Mouse (Mus musculus) midbrain, embryonic 11.5 days (tissue): ENCODE measurements at regions not wholly inside any gene's neighbourhood (a gene's known extent, or its start where the extent isn't known, plus 50 kb on each side); places are given as distances from the start of the nearest gene placed in this dataset.

Source experiments
- ATAC-seq: fragments of 200-750 bp; cut with Nextera tagmentation; 2 replicates; pipeline ENCODE4 v1.8.0; 2017; ENCODE audit warnings: moderate TSS enrichment, moderate library complexity; ENCODE audit not compliant: low FRiP score
- DNase-seq: peaks from one replicate; pipeline ENCODE4 v3.0.0; 2015; ENCODE audit warnings: low spot score; ENCODE audit errors: missing footprints
- H3K27ac ChIP-seq: fragments of 300-500 bp; sonication (generic); 2 replicates; pipeline ENCODE4 v1.5.1; 2014; ENCODE audit warnings: low read depth, low read length
- H3K27me3 ChIP-seq: fragments of 300-500 bp; sonication (generic); 2 replicates; pipeline ENCODE4 v1.6.1; 2014; ENCODE audit warnings: mild to moderate bottlenecking, low read length, moderate library complexity, mixed read lengths; ENCODE audit not compliant: control insufficient read depth, insufficient read depth
- H3K36me3 ChIP-seq: fragments of 300-500 bp; sonication (generic); 2 replicates; pipeline ENCODE4 v1.6.1; 2014; ENCODE audit warnings: mild to moderate bottlenecking, low read length, moderate library complexity, mixed read lengths; ENCODE audit not compliant: control insufficient read depth, insufficient read depth
- H3K4me1 ChIP-seq: fragments of 300-500 bp; sonication (generic); 2 replicates; pipeline ENCODE4 v1.6.1; 2014; ENCODE audit warnings: low read length; ENCODE audit not compliant: control insufficient read depth, insufficient read depth
- H3K4me2 ChIP-seq: fragments of 300-500 bp; sonication (generic); 2 replicates; pipeline ENCODE4 v1.6.1; 2014; ENCODE audit warnings: mild to moderate bottlenecking, moderate library complexity
- H3K4me3 ChIP-seq: fragments of 300-500 bp; sonication (generic); 2 replicates; pipeline ENCODE4 v1.5.1; 2014; ENCODE audit warnings: low read depth, low read length
- H3K9ac ChIP-seq: fragments of 300-500 bp; sonication (generic); 2 replicates; pipeline ENCODE4 v1.6.1; 2014; ENCODE audit warnings: low read length
- H3K9me3 ChIP-seq: fragments of 300-500 bp; sonication (generic); 2 replicates; pipeline ENCODE4 v1.6.1; 2016; ENCODE audit warnings: low read length; ENCODE audit not compliant: control insufficient read depth
- WGBS: fragments of 180-500 bp; shearing (Covaris S2); extraction: QIAGEN DNeasy Blood & Tissue Kit; methylation state at CpG from one replicate; pipeline ENCODE4 v1.1.7; 2014; 5-methylcytosine and 5-hydroxymethylcytosine counted together

DNA sequence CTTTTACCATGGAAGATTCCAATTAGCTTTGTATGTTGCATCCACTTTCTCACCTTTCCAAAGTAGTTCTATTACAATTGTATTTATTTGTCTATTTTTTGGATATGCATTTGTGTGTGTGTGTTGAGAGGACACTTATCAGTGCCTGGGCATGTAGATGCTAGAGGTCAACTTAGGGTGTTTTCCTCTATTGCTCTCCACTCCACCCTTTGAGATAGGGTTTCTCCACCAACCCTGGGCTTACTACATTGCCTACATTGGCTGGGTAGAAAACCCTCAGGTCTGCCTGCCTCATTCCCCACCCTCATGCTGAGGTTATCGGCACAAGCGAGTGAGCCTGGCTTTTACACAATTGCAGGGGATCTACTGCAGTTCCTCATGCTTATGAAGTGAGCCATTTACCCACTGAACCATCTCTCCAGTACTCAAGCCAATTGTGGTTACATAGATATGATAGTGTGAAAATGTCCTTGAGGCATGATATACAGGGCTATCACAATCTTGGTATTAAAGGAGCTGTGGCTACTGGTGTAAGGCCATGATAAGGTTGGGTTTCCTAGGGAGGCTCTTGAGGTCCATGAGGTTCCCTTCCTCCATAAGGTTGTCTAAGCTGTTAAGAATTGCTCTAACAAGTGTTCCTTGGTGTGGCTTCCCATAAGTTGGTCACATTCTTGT is 87.6 kb downstream of the Otud1 start:
- WGBS, result 98% methylated on average over 2 of the region's 2 CpGs
- Histone ChIP-seq H3K36me3 (no peaks in the 10 kb centered on the region), H3K9ac (no peak overlapping the region), H3K27me3 (no peaks in the 10 kb centered on the region), H3K4me2 (no peak overlapping the region), H3K4me1 (no peaks in the 10 kb centered on the region), H3K27ac (no peak overlapping the region), H3K9me3 (no peaks in the 10 kb centered on the region), H3K4me3 (no peak overlapping the region)
- ATAC-seq, result no peak
- no peak for DNase-seq

DNA sequence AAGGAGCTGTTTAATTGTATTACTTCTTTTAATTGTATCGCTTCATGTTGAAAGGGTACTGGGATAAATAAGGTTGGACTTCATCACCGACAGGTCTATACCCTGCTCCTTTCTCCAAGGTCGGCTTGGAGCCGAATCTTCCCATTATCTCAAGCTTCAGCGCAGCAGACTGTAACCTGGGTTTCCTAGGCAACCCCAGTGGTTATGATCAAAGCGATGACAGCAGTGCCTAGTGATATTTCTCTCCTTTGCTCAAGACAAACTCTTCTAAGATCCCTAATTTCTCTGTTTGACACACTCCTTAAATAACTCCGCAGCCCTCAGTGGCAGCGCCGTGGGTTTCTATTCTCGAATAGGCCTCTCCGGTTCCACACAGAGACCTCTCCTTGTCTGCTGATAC is 95.2 kb downstream of the Otud1 start:
- DNase-seq (no peak), ATAC-seq (no peak)
- Histone ChIP-seq H3K9ac (no peak overlapping the region), H3K27ac (no peak overlapping the region), H3K4me1 (no peaks in the 10 kb centered on the region), H3K36me3 (no peaks in the 10 kb centered on the region), H3K4me2 (no peak overlapping the region), H3K9me3 (no peaks in the 10 kb centered on the region), H3K4me3 (no peak overlapping the region), H3K27me3 (no peaks in the 10 kb centered on the region)
- WGBS, result 90% methylated on average over 11 of the region's 11 CpGs

DNA sequence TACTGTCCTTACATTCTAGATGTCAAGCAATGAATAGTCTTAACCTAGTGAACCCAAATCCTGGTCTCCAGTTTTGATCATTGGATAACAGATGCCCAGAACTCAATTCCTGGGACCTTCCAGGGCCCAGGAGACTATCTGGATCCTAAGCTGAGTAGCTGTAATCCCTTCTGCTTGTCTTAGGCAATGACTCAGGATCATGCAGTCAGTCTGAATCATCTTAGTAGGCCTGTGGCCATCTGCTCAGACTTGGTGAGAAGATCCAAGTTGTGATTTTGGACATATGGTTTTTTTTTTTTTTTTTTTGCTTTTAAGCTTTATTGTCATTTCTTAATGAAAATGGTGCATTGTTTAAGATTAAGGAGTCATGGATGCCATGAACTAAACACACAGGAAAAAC is 95.9 kb downstream of the Otud1 start:
- Histone ChIP-seq H3K4me3 (no peak overlapping the region), H3K36me3 (no peaks in the 10 kb centered on the region), H3K4me1 (no peaks in the 10 kb centered on the region), H3K27me3 (no peaks in the 10 kb centered on the region), H3K9me3 (no peaks in the 10 kb centered on the region), H3K4me2 (no peak overlapping the region), H3K27ac (no peak overlapping the region), H3K9ac (no peak overlapping the region)
- ATAC-seq, result no peak
- DNase-seq, result no peak

DNA sequence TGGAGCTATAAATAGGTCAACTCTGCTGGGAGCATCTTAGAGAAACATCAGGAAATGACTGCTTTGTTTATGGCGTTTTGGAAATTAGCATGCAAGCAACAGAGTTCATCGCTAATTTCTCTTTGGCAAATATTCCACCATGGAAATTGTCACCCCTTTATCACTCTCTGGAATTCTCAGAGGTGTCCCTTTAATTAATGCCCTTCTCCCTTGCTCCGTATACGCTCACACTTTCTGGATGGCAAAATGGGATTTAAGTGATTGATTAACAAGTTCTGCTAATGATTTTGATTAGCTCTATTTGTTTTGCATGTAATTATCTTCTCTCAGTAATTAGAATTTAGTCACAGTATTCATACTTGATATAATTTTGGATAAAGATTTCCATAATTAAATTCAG is 100.4 kb downstream of the Otud1 start:
- no peak for ATAC-seq
- no peak for DNase-seq
- Histone ChIP-seq H3K27me3 (no peaks in the 10 kb centered on the region), H3K36me3 (no peaks in the 10 kb centered on the region), H3K9me3 (no peaks in the 10 kb centered on the region), H3K4me1 (no peaks in the 10 kb centered on the region), H3K9ac (no peak overlapping the region), H3K4me2 (no peak overlapping the region), H3K27ac (no peak overlapping the region), H3K4me3 (no peak overlapping the region)
- WGBS, result 93% methylated on average over 4 of the region's 4 CpGs

DNA sequence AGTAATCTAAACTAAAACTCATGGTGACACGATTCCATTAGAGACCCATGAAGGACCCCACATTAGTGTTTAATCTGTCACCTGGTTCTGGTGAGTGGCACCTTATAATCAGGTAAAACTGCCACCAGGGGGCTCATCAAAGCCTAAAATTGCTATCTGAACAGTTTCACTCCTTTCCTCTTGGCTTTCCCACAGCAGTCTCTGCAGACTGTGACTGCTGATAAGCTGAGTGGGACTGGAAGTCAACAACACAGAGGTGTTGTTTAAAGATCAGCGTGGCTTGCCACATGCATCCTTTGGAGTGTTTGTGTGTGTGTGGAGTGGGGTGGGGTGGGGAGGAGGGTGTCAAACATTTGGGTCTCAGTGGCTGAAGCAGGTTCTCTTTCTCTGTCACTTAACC is 101.6 kb downstream of the Otud1 start:
- no peaks in the 10 kb centered on the region for H3K27me3 ChIP-seq
- no peak for DNase-seq
- H3K9ac ChIP-seq, result no peak overlapping the region
- no peak for ATAC-seq
- no peak overlapping the region for H3K4me3 ChIP-seq
- H3K4me2 ChIP-seq, result no peak overlapping the region
- no peak overlapping the region for H3K27ac ChIP-seq
- WGBS, result 63% methylated on average over 2 of the region's 2 CpGs
- no peaks in the 10 kb centered on the region for H3K36me3 ChIP-seq
- no peaks in the 10 kb centered on the region for H3K4me1 ChIP-seq
- H3K9me3 ChIP-seq, result no peaks in the 10 kb centered on the region

DNA sequence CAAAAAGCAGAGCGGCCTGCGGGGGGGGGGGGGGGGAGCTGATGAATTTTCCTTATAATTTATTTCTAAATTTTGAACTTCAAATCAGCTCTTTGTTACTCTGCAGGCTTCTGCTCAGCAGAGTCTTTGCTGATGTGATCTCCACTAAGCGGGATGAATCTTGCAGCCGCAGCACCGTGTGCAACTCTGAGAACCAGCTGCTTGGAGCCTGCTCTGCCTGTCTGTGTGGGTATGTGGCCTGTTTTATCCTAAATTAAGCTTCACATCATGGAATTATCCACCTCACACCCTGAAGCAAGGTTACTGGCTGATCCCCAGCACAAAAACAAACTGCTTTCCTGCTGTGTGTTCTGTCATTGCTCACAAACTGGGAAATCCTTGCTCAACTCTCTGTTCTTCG is 102.0 kb downstream of the Otud1 start:
- Histone ChIP-seq H3K27ac (no peak overlapping the region), H3K9me3 (no peaks in the 10 kb centered on the region), H3K4me3 (no peak overlapping the region), H3K9ac (no peak overlapping the region), H3K4me1 (no peaks in the 10 kb centered on the region), H3K4me2 (no peak overlapping the region), H3K27me3 (no peaks in the 10 kb centered on the region), H3K36me3 (no peaks in the 10 kb centered on the region)
- ATAC-seq (no peak), DNase-seq (no peak)
- WGBS, result 87% methylated on average over 6 of the region's 6 CpGs

DNA sequence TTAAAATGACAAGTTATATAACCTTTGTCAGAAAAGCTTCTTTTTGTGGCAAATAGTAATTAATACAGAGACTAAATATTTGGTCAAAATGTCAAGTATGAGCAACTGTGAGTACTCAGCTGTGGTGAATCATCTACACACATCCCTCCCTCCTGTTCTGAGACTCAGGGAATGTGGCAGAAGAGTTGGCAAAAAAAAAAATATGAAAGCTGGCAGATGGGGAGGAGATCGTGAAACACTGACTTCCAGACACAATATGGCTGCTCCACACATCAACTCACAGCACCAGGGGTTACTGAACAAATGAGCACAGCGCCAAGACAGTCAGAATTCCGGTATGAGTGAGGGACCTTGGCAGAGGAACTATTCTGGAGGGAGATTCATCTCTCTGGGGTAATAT is 105.4 kb downstream of the Otud1 start:
- Histone ChIP-seq H3K9ac (no peak overlapping the region), H3K9me3 (no peaks in the 10 kb centered on the region), H3K4me2 (no peak overlapping the region), H3K4me3 (no peak overlapping the region), H3K27me3 (no peaks in the 10 kb centered on the region), H3K27ac (no peak overlapping the region), H3K36me3 (no peaks in the 10 kb centered on the region), H3K4me1 (no peaks in the 10 kb centered on the region)
- ATAC-seq (no peak), DNase-seq (no peak)
- 78% methylated on average over 3 of the region's 3 CpGs for WGBS

DNA sequence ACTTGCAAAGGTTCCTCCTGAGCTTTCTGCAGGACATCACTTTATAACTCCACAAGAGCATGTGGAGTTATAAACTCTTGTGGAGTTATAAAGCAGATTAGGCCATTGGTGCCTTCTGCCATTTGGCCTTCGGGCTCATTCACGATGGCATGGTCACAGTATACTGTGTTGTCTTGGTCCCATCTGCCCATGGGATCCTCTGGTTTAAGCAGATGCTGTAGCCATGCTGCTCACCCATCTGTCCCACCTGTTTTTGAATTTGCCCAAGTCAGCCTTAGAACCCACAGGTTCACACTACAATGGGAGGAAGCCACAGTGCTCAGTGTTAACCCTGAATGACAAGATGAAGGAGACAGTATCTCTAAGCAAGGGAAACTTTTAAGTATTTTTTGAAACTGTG is 124.7 kb upstream of the Etl4 start:
- Histone ChIP-seq H3K27ac (no peak overlapping the region), H3K4me3 (no peak overlapping the region), H3K9me3 (no peaks in the 10 kb centered on the region), H3K36me3 (no peaks in the 10 kb centered on the region), H3K27me3 (no peaks in the 10 kb centered on the region), H3K4me2 (no peak overlapping the region), H3K9ac (no peak overlapping the region), H3K4me1 (no peaks in the 10 kb centered on the region)
- DNase-seq, result no peak
- 98% methylated on average over 2 of the region's 2 CpGs for WGBS
- ATAC-seq, result no peak

DNA sequence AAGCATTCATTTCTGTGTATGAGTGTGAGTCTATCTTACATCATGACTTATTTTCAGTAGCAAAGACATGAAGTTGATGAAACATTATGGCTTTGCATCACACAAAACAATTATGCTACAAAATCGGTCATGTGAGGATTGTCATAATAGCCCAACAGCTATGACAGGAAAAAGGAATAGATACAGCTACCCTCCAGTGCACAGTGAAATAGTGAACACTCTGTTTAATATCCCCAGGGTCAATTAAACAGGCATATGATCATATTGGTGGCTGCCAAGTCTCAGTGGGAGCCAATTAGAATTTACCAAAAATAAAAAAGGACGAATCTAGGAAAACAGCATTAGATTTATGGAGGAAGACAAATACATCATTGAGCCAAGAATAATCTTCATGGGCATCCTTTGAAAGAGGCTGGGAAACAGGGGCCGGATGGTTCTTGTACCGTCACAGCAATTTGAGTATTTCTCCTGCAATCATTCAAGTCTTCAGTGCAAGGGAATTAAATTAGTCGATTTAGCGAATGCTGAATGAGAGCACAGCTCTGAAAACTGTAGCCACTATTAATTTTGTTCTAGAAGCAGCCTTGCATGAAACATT is 123.8 kb upstream of the Etl4 start:
- Histone ChIP-seq H3K4me3 (no peak overlapping the region), H3K9ac (no peak overlapping the region), H3K36me3 (no peaks in the 10 kb centered on the region), H3K4me1 (no peaks in the 10 kb centered on the region), H3K9me3 (no peaks in the 10 kb centered on the region), H3K27ac (no peak overlapping the region), H3K4me2 (no peak overlapping the region), H3K27me3 (no peaks in the 10 kb centered on the region)
- no peak for ATAC-seq
- no peak for DNase-seq
- 84% methylated on average over 6 of the region's 6 CpGs for WGBS
